Mouse (Mus musculus): ENCODE data around the gene Acox2.

DNA sequence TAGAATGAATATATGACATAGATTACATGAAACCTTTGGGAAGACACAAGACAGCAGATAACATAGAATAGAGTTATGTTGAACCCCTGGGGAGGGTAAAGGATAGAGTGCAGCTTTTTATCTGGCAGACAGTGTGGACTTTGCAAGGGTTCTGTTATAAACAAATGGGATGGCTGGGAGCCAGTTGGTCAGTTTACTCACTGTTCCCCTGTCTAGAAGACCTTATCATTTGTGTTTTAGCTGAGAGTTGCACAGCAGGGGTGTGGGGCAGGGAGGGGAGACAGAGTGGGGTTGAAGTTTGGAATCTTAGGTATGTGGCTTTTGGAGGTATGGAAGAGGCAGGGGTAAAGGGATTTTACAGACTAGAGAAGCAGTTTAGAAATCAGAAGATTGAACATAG is 24.6 kb upstream of the Acox2 start:
- no peak for TF ChIP-seq POLR2A (IDR thresholded peaks at IDR 0.05; ENCODE audit: control insufficient read depth, low read depth, low read length)
- TF ChIP-seq CTCF (IDR thresholded peaks at IDR 0.05; ENCODE audit: control insufficient read depth, insufficient read depth, insufficient replicate concordance, low read depth, low read length): no peak

Data from testis, adult 2 months (tissue).